Mouse (Mus musculus): ENCODE results near the gene Taar8c. TPM values are rescaled to one million over a fixed set of nuclear protein-coding genes. Genes with fewer than 3 reads are reported as not detected.
"Not testable (repeated sequence)": the region's sequence is repeated elsewhere in the genome, so short reads cannot be mapped to it uniquely, and the experiment has no call there.

The Taar8c gene
- total RNA-seq, 2 experiments from 2014 or later: not detected

- DNase-seq (ENCODE audit: extremely low spot score in 1 of 2, low spot score in 2 of 2): no peak
- intact Hi-C loops (cut with DNase I): no loop called here
These were observed 15.8 kb downstream of the Taar8c start for GRCm38 (mm10) chr10:24085936-24086335.

DNA sequence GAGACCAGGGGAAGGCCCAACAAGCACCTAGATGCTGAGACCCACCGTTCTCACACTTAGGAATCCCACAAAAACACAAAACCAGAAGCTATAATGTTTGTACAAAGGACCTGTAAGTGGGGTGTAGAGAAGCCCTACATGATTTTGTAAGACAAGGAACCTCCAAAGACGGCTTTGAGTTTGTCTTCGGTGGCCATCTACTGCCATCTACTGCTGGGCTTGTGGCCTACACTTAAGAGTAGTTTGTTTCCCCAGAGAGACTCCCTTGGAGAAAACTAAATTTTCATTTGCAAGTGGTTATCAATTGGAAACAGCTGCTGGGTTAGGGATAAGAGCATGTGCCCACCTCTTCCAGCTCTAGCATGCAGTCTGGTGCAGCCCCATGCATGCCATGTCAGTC, 21.5 kb downstream of the Taar8c start:
- intact Hi-C loops (cut with DNase I): loop anchor here (2.0 to 5.0 kb wide), 2 partner anchors 103 to 265 kb away; no protein-coding TSS in a partner anchor
- DNase-seq (ENCODE audit: extremely low spot score in 1 of 2, low spot score in 2 of 2): peak; percentile 27 to 33

GRCm38 (mm10) chr10:24076200-24076599, 25.5 kb downstream of the Taar8c start, which contains the start of gene Taar8a:
Taar8a (plus strand) TSS chr10:24076500.
- intact Hi-C loops (cut with DNase I): not testable (repeated sequence)

DNA sequence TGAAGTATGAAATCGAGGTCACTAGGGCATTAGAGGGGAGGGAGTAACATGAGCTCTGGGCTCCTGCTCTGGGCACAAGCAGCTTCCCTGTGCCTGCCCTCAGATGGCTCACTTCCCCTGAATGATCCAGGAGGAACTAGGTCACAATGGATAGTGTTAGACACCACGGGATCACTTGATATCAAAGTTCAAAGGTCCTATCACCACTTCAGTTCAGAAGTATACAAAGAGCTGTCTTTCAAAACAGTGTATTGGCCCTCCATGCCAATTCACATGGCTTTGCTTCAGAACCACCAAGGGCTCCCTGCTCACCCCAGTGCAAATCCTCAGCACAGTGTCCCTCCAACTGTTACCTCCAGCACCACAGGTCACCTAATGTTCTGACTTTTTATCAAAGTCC, 27.0 kb downstream of the Taar8c start:
- intact Hi-C loops (cut with DNase I); DNase-seq (ENCODE audit: extremely low spot score in 1 of 2, low spot score in 2 of 2): not testable (repeated sequence)

More at GRCm38 (mm10) chr10:24076200-24076599, 25.5 kb downstream of the Taar8c start, which contains the start of gene Taar8a:
- DNase-seq (ENCODE audit: extremely low spot score in 1 of 2, low spot score in 2 of 2): not testable (repeated sequence)

DNA sequence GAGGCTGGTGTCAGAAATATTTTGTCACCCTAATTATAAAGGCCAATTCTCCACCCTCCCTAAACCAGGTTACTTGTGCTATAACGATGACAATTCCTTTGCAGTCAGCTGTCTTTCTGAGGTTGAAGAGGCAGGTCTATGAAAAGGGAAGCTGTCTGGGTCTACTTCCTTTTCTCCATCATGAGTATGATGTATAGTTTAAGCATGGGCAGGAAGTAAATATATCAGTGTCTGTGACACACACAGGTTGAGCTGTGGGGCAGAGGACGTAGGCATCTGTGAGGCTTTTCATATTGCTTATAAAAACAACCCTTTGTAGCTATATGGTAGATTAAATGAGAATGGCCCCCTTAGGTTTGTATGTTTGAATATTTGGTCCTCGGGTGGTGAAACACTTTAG, 42.7 kb downstream of the Taar8c start:
- no peak for DNase-seq (ENCODE audit: extremely low spot score in 1 of 2, low spot score in 2 of 2)
- intact Hi-C loops (cut with DNase I): no loop called here

- intact Hi-C loops (cut with DNase I): no loop called here
- DNase-seq (ENCODE audit: extremely low spot score in 1 of 2, low spot score in 2 of 2): no peak
These were observed 49.7 kb downstream of the Taar8c start for GRCm38 (mm10) chr10:24052039-24052438.

Other genes with a start within 250 kb of the Taar8c start
- under 1 TPM; 0.36 to 0.69 TPM for gene Vnn1, start 207.2 kb downstream of the Taar8c start, total RNA-seq (2021)
- not detected for gene Taar1, start 181.6 kb downstream of the Taar8c start, total RNA-seq (2021)
- not detected for gene Taar2, start 163.3 kb downstream of the Taar8c start, total RNA-seq (2021)
- gene Taar3, start 152.4 kb downstream of the Taar8c start, total RNA-seq (2021): under 1 TPM in 1 of 2 experiments, not detected in 1; 0.34 TPM
- not detected for gene Taar4, start 141.4 kb downstream of the Taar8c start, total RNA-seq (2021)
- not detected for gene Taar5, start 131.2 kb downstream of the Taar8c start, total RNA-seq (2021)
- gene Taar6, start 116.3 kb downstream of the Taar8c start, total RNA-seq (2021): not detected
- gene Taar7a, start 108.4 kb downstream of the Taar8c start, total RNA-seq (2021): not detected
- gene Taar7b, start 102.0 kb downstream of the Taar8c start, total RNA-seq (2021): not detected
- gene Taar7d, start 74.7 kb downstream of the Taar8c start, total RNA-seq (2021): not detected
- not detected for gene Taar7e, start 64.3 kb downstream of the Taar8c start, total RNA-seq (2021)
- gene Taar7f, start 52.4 kb downstream of the Taar8c start, total RNA-seq (2021): not detected
- not detected for gene Taar8a, start 25.4 kb downstream of the Taar8c start, total RNA-seq (2021)
- gene Taar8b, start 9.6 kb downstream of the Taar8c start, total RNA-seq (2021): not detected
- not detected for gene Taar9, start 7.6 kb upstream of the Taar8c start, total RNA-seq (2021)
- gene Stx7, start 47.4 kb upstream of the Taar8c start, total RNA-seq (2021): 100 to 1,000 TPM; 190 to 199 TPM
- 1 to 10 TPM; 7.3 to 9.3 TPM for gene Moxd1, start 121.6 kb upstream of the Taar8c start, total RNA-seq (2021)